Comparison of ENCODE assay signal across 18 mouse cellular contexts in the genomic region with DNA sequence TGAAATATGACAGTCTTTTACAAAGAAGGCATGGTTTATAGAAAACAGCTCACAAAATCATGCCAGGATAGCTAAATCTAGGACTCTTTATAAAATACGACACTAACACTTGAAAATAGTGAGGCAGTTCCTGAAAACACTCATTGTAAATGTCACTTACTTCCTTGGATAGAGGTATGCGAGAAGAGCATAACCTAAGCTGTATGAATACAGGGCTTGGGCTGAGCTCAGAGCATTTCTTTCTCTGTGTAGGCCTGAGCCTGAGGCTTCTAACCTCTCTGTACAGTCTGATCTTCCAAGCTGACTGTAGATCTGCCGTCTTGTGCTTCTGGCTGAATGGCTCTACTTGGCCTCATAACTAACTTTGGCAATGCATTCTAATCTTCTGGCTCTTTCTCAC.
DNase-seq lines count a peak whose midpoint lies in the region; TF ChIP-seq lines count a peak whose summit lies in the region.
"Had no signal": no experiment of that assay in that cellular context is flagged by ENCODE, and none has a peak within 500 bp of the region (broad histone marks: within the 10 kb centered on the region; RNA-seq: fewer than 3 reads in every experiment).

No protein-coding gene starts in this region.

- peaks cover 8% of the 10 kb centered on the region for H3K36me3 ChIP-seq in kidney, adult 2 months (ENCODE audit: control insufficient read depth, insufficient read depth, low read length)

- 86% methylated on average over 3 of the region's 3 CpGs for WGBS in kidney, adult 2 months

- intact Hi-C loops in heart, postnatal 25 days (cut with DNase I), result no loop called here

- 0 out of 2 replicates have a peak overlapping the region, but pooled peaks have one; percentile 49 for H3K27ac ChIP-seq in cortical plate, adult 2 months (ENCODE audit: insufficient read depth, low read length)
- no peak overlapping the region for H3K27ac ChIP-seq in kidney, adult 2 months (ENCODE audit: insufficient read depth, low read depth, low read length)
- H3K27ac ChIP-seq: embryonic facial prominence, embryonic 13.5 days; embryonic facial prominence, embryonic 15.5 days; forebrain, embryonic 10.5 days; forebrain, embryonic 12.5 days had no signal

- H3K4me1 ChIP-seq in cortical plate, adult 2 months (ENCODE audit: control insufficient read depth, insufficient read depth, low read length), result peaks cover 9% of the 10 kb centered on the region; the same call in 1 of the 2 replicates
- no peaks in the 10 kb centered on the region for H3K4me1 ChIP-seq in kidney, adult 2 months (ENCODE audit: control insufficient read depth, insufficient read depth, low read length)
- H3K4me1 ChIP-seq: embryonic facial prominence, embryonic 13.5 days; embryonic facial prominence, embryonic 15.5 days; forebrain, embryonic 10.5 days; forebrain, embryonic 12.5 days had no signal

- peak; percentile 68 for DNase-seq in heart, adult 11 months
- DNase-seq in heart, postnatal 25 days (ENCODE audit: low spot score), result no peak
- peak; percentile 44 for DNase-seq in brain, adult 2 months (ENCODE audit: low read depth, low spot score)
- DNase-seq in kidney, adult 2 months, result no peak
- DNase-seq in urinary bladder, postnatal 10 days (ENCODE audit: low spot score), result no peak
- DNase-seq: adrenal gland, adult 2 months; adrenal gland, postnatal 10 days; adrenal gland, postnatal 25 days; cerebellum, adult 11-12 months; cerebellum, adult 9-10 months; cerebellum, postnatal 10 days; embryo, embryonic 11 days had no signal

- no peaks in the 10 kb centered on the region for H3K27me3 ChIP-seq in kidney, adult 2 months (replicated peaks; ENCODE audit: control insufficient read depth, insufficient read depth, low read length)
- H3K27me3 ChIP-seq: embryonic facial prominence, embryonic 13.5 days; embryonic facial prominence, embryonic 15.5 days; forebrain, embryonic 12.5 days had no signal

- no peak overlapping the region for H3K4me3 ChIP-seq in cortical plate, adult 2 months (ENCODE audit: insufficient read depth, low read length)
- no peak overlapping the region for H3K4me3 ChIP-seq in kidney, adult 2 months (ENCODE audit: insufficient read depth, low read depth, low read length)
- H3K4me3 ChIP-seq: embryonic facial prominence, embryonic 13.5 days; embryonic facial prominence, embryonic 15.5 days; erythroblast, embryonic 14.5 days; forebrain, embryonic 10.5 days; forebrain, embryonic 12.5 days had no signal

- TF ChIP-seq CTCF in cortical plate, adult 2 months (IDR thresholded peaks at IDR 0.05; ENCODE audit: extremely low read depth, insufficient read depth, low read length), result no peak
- TF ChIP-seq CTCF in kidney, adult 2 months (conservative IDR thresholded peaks at IDR 0.05; ENCODE audit: insufficient read depth, insufficient read length, low read depth, low read length), result no peak

- TF ChIP-seq POLR2A in cortical plate, adult 2 months (IDR thresholded peaks at IDR 0.05; ENCODE audit: extremely low read depth, insufficient read depth, low read length), result no peak
- TF ChIP-seq POLR2A in kidney, adult 2 months (IDR thresholded peaks at IDR 0.05; ENCODE audit: low read depth, low read length), result no peak

Comparison
In these comparisons a context has a peak if more than half of its experiments do, and no peak if none do; other contexts are left out.
1. DNase-seq: peak in heart, adult 11 months (single experiment) and brain, adult 2 months (single experiment); none in heart, postnatal 25 days (single experiment), kidney, adult 2 months (single experiment) and urinary bladder, postnatal 10 days (single experiment).